Mouse (Mus musculus): ENCODE results near the gene Gm17660. TPM values are rescaled to one million over a fixed set of nuclear protein-coding genes. Genes with fewer than 3 reads are reported as not detected.

Gene Gm17660
- total and polyA plus RNA-seq, 2 experiments from 2014 or later = 1.1 TPM; not detected in 1

DNA sequence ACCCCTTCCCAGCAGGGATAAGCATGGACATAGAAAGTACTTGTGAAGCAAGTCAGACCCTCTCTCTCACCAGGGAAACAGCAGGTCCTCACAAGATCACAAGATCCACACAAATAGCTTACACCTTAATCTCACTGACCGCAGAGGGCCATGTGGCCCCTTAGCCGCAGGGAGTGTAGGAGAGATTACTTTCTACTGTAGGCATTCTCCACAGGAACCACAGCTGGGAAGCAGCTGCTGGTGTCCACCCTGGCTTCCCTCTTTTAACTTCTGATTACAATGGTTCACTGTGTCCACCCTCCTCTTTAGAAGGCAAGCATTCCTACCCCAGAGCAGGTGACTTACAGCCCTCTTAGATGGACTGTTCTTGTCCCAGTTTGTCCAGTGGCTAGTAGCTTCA is 33.7 kb downstream of the Gm17660 start:
- TF ChIP-seq CTCF (IDR thresholded peaks at IDR 0.05) = no peak
- Histone ChIP-seq H3K27me3 (ENCODE audit: insufficient read depth, low read length) (no peaks in the 10 kb centered on the region), H3K9me3 (ENCODE audit: low read length) (no peaks in the 10 kb centered on the region), H3K9ac (replicated peaks; ENCODE audit: low read length, poor library complexity, severe bottlenecking) (no peak overlapping the region), H3K4me1 (ENCODE audit: insufficient read depth, low read length) (peaks cover 4% of the 10 kb centered on the region; the same call in 1 of the 2 replicates), H3K27ac (ENCODE audit: low read depth, low read length) (no peak overlapping the region), H3K4me2 (ENCODE audit: low read depth, low read length, poor library complexity, severe bottlenecking) (no peak overlapping the region), H3K4me3 (ENCODE audit: low read depth, low read length) (no peak overlapping the region), H3K36me3 (ENCODE audit: insufficient read depth, low read length) (no peaks in the 10 kb centered on the region)
- 42% methylated on average over 2 of the region's 2 CpGs for WGBS
- ATAC-seq (ENCODE audit: low FRiP score) (no peak), DNase-seq (ENCODE audit: low spot score) (no peak)

DNA sequence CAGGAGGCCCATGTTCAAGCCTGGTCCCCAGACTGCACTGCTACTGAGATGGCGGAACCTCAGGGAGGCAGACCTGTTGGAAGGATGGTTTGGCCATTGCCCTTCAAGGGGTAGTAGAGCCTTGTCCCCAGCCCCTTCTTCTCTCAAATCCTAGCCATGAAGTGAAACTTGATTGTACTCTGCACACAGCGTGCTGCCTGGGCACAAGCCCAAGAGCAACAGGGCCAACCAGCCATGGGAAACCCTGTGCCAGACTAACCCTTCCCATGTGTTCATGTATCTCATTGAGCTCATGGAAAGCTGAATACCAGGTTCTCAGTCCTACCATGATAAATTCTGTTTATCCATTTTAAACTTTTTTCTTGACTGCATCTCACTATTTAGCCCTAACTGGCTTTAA is 34.5 kb downstream of the Gm17660 start:
- Histone ChIP-seq H3K27ac (ENCODE audit: low read depth, low read length) (no peak overlapping the region), H3K4me3 (ENCODE audit: low read depth, low read length) (no peak overlapping the region), H3K4me2 (ENCODE audit: low read depth, low read length, poor library complexity, severe bottlenecking) (no peak overlapping the region), H3K9ac (replicated peaks; ENCODE audit: low read length, poor library complexity, severe bottlenecking) (no peak overlapping the region), H3K36me3 (ENCODE audit: insufficient read depth, low read length) (no peaks in the 10 kb centered on the region), H3K27me3 (ENCODE audit: insufficient read depth, low read length) (no peaks in the 10 kb centered on the region), H3K9me3 (ENCODE audit: low read length) (no peaks in the 10 kb centered on the region), H3K4me1 (ENCODE audit: insufficient read depth, low read length) (peaks cover 4% of the 10 kb centered on the region; the same call in 1 of the 2 replicates)
- WGBS = 93% methylated on average over 2 of the region's 2 CpGs
- ATAC-seq (ENCODE audit: low FRiP score) (no peak), DNase-seq (ENCODE audit: low spot score) (no peak)
- no peak for TF ChIP-seq CTCF (IDR thresholded peaks at IDR 0.05)

DNA sequence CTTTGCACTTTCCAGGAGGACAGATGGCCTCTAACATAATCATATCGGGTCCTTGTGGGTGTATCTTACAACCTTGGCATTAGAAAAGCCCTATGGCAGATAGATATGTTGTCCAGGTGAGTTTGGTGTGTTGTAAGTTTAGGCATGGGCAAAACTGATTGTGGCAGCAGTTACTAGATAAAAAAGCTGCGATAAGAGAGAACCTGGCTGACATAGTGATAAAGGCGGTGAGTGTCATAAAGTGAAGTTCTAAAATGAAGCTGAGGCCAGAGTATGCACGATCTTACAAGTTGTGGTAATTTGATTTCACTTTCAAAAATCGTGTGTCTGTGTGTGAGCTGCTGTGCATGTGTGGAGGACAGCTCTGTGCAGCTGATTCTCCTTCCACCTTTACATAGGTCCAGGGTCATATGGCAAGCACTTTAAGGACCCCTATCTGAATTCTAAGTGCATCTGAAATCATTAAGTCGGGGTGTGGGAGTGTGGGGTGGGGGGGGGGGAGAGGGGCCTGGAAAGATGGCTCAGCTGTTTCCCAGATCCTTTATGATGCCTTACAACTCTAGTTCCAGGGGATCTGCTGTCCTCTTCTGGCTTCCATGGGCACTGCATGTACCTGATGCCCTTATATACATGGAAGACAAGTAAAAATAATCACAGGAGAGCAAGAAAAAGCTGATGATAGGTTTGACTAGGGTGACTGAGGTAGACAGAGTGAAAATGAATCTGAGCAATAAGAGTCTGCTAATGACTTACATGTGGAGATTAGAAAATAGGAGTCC is 38.1 kb downstream of the Gm17660 start:
- TF ChIP-seq CTCF (IDR thresholded peaks at IDR 0.05) = peak; percentile 75
- no peaks in the 10 kb centered on the region for H3K9me3 ChIP-seq (ENCODE audit: low read length)
- no peak for ATAC-seq (ENCODE audit: low FRiP score)
- H3K4me1 ChIP-seq (ENCODE audit: insufficient read depth, low read length) = no peaks in the 10 kb centered on the region
- H3K36me3 ChIP-seq (ENCODE audit: insufficient read depth, low read length) = no peaks in the 10 kb centered on the region
- no peak overlapping the region for H3K9ac ChIP-seq (replicated peaks; ENCODE audit: low read length, poor library complexity, severe bottlenecking)
- WGBS = 77% methylated on average over 6 of the region's 6 CpGs
- H3K4me3 ChIP-seq (ENCODE audit: low read depth, low read length) = no peak overlapping the region
- no peak overlapping the region for H3K4me2 ChIP-seq (ENCODE audit: low read depth, low read length, poor library complexity, severe bottlenecking)
- no peak overlapping the region for H3K27ac ChIP-seq (ENCODE audit: low read depth, low read length)
- H3K27me3 ChIP-seq (ENCODE audit: insufficient read depth, low read length) = no peaks in the 10 kb centered on the region
- peak; percentile 51 for DNase-seq (ENCODE audit: low spot score)

DNA sequence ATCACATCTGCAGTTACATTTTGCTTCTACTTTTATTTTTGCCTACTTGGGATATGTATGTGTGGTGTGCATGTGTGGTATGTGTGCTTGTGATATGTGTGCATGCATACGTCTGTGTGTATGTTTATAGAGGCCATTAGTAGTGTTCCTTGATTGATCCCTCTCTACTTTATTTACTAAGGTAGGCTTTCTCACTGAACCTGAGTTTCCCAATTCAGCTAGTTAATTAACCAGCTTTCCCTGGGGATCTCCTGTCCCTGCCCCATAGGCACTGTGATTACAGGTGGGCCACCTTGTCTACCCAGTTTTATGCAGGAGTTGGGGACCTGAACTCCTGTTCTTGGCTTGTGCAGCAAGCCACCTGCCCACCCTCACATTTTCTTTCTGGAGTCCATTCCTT is 40.7 kb downstream of the Gm17660 start:
- H3K9ac ChIP-seq (replicated peaks; ENCODE audit: low read length, poor library complexity, severe bottlenecking) = no peak overlapping the region
- H3K27me3 ChIP-seq (ENCODE audit: insufficient read depth, low read length) = no peaks in the 10 kb centered on the region
- no peak for ATAC-seq (ENCODE audit: low FRiP score)
- H3K9me3 ChIP-seq (ENCODE audit: low read length) = no peaks in the 10 kb centered on the region
- H3K36me3 ChIP-seq (ENCODE audit: insufficient read depth, low read length) = no peaks in the 10 kb centered on the region
- no peak for DNase-seq (ENCODE audit: low spot score)
- WGBS = 92% methylated on average over 1 of the region's 1 CpGs
- H3K4me1 ChIP-seq (ENCODE audit: insufficient read depth, low read length) = no peaks in the 10 kb centered on the region
- TF ChIP-seq CTCF (IDR thresholded peaks at IDR 0.05) = no peak
- no peak overlapping the region for H3K4me2 ChIP-seq (ENCODE audit: low read depth, low read length, poor library complexity, severe bottlenecking)
- H3K4me3 ChIP-seq (ENCODE audit: low read depth, low read length) = no peak overlapping the region
- H3K27ac ChIP-seq (ENCODE audit: low read depth, low read length) = no peak overlapping the region

DNA sequence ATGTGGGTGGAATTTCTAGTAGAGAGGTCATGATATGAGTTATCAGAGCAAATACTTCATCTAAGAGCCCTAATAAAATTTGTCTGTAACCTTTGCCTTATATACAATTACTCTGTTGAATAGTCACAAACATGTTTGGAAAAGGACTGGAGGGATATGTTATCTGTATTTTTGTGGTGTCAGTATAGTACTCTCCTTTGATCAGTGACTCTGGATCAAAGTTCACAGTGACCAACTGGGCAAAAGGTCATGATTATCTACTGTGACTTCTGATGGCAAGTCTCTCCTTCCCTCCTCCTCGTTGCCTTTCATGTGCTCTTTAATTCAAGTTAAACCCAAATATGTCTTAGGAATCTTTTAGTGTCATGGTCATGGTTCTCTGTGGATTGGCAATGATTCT is 41.6 kb downstream of the Gm17660 start:
- no peak overlapping the region for H3K9ac ChIP-seq (replicated peaks; ENCODE audit: low read length, poor library complexity, severe bottlenecking)
- DNase-seq (ENCODE audit: low spot score) (no peak), ATAC-seq (ENCODE audit: low FRiP score) (no peak)
- H3K27ac ChIP-seq (ENCODE audit: low read depth, low read length) = no peak overlapping the region
- no peak overlapping the region for H3K4me2 ChIP-seq (ENCODE audit: low read depth, low read length, poor library complexity, severe bottlenecking)
- no peak overlapping the region for H3K4me3 ChIP-seq (ENCODE audit: low read depth, low read length)
- H3K4me1 ChIP-seq (ENCODE audit: insufficient read depth, low read length) = no peaks in the 10 kb centered on the region
- no peaks in the 10 kb centered on the region for H3K27me3 ChIP-seq (ENCODE audit: insufficient read depth, low read length)
- H3K36me3 ChIP-seq (ENCODE audit: insufficient read depth, low read length) = no peaks in the 10 kb centered on the region
- no peaks in the 10 kb centered on the region for H3K9me3 ChIP-seq (ENCODE audit: low read length)
- WGBS = 67% methylated on average over 1 of the region's 1 CpGs
- no peak for TF ChIP-seq CTCF (IDR thresholded peaks at IDR 0.05)

DNA sequence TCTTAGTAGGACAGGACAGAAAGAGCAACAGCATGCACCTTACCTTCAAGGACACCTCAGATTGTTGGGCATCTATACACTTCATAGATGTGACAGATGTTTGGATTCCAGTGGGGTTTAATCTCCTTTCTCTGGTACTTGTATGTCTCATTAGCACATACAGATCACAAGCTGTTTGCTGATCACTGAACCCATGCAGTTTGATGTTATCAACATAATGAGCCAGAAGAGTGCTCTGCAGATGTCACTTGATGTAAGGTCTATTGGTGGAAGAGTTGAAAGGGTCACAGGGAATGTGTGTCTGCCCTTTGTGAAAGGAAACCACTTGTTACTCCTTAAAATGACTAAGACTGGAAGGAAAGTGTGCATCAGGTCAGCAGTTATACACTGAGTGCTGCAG is 42.3 kb downstream of the Gm17660 start:
- H3K27me3 ChIP-seq (ENCODE audit: insufficient read depth, low read length) = no peaks in the 10 kb centered on the region

More for the DNA sequence above, 42.3 kb downstream of the Gm17660 start:
- DNase-seq (ENCODE audit: low spot score) (no peak), ATAC-seq (ENCODE audit: low FRiP score) (no peak)
- TF ChIP-seq CTCF (IDR thresholded peaks at IDR 0.05) = no peak
- no peaks in the 10 kb centered on the region for H3K4me1 ChIP-seq (ENCODE audit: insufficient read depth, low read length)
- no peaks in the 10 kb centered on the region for H3K36me3 ChIP-seq (ENCODE audit: insufficient read depth, low read length)
- no peak overlapping the region for H3K9ac ChIP-seq (replicated peaks; ENCODE audit: low read length, poor library complexity, severe bottlenecking)
- H3K4me2 ChIP-seq (ENCODE audit: low read depth, low read length, poor library complexity, severe bottlenecking) = no peak overlapping the region
- H3K9me3 ChIP-seq (ENCODE audit: low read length) = no peaks in the 10 kb centered on the region
- no peak overlapping the region for H3K4me3 ChIP-seq (ENCODE audit: low read depth, low read length)
- no peak overlapping the region for H3K27ac ChIP-seq (ENCODE audit: low read depth, low read length)
